Mouse (Mus musculus) intestine, postnatal 0 days (tissue): ENCODE data around the gene Erh. TPM values are rescaled to one million over a fixed set of nuclear protein-coding genes. Genes with fewer than 3 reads are reported as not detected.
A peak's percentile ranks its signal among the peaks of the same experiment; 100 is the strongest.

ENCODE experiments used
- ATAC-seq: fragments of 200-750 bp; cut with Nextera tagmentation; 2 replicates; pipeline ENCODE4 v1.8.0; 2017; ENCODE audit warnings: mild to moderate bottlenecking, moderate TSS enrichment, moderate library complexity
- H3K27ac ChIP-seq: fragments of 300-500 bp; sonication (generic); 2 replicates; pipeline ENCODE4 v1.5.1; 2014; ENCODE audit warnings: mild to moderate bottlenecking, low read depth, low read length, moderate library complexity
- H3K27me3 ChIP-seq: fragments of 300-500 bp; sonication (generic); replicated peaks from 2 replicates; pipeline ENCODE4 v1.6.1; 2014; ENCODE audit warnings: low read length, mixed read lengths; ENCODE audit not compliant: control insufficient read depth, insufficient read depth
- H3K36me3 ChIP-seq: fragments of 300-500 bp; sonication (generic); 2 replicates; pipeline ENCODE4 v1.6.1; 2014; ENCODE audit warnings: mild to moderate bottlenecking, moderate library complexity; ENCODE audit not compliant: control insufficient read depth, insufficient read depth
- H3K4me1 ChIP-seq: fragments of 300-500 bp; sonication (generic); replicated peaks from 2 replicates; pipeline ENCODE4 v1.6.1; 2014; ENCODE audit warnings: antibody characterized with exemption, low read length, mixed read lengths; ENCODE audit not compliant: control insufficient read depth, insufficient read depth
- H3K4me2 ChIP-seq: fragments of 300-500 bp; sonication (generic); replicated peaks from 2 replicates; pipeline ENCODE4 v1.6.1; 2014; ENCODE audit warnings: low read depth, mild to moderate bottlenecking, moderate library complexity
- H3K4me3 ChIP-seq: fragments of 300-500 bp; sonication (generic); 2 replicates; pipeline ENCODE4 v1.5.1; 2014; ENCODE audit warnings: low read depth, low read length
- H3K9ac ChIP-seq: fragments of 300-500 bp; sonication (generic); 2 replicates; pipeline ENCODE4 v1.6.1; 2014; ENCODE audit warnings: mild to moderate bottlenecking, low read depth, low read length
- H3K9me3 ChIP-seq: fragments of 300-500 bp; sonication (generic); 2 replicates; pipeline ENCODE4 v1.6.1; 2016; ENCODE audit warnings: mixed run types; ENCODE audit not compliant: control insufficient read depth
- CTCF ChIP-seq: sonication (generic); IDR thresholded peaks from 2 replicates; pipeline ENCODE4 v1.5.1; 2016; ENCODE audit warnings: low read depth, mild to moderate bottlenecking, control low read depth, antibody characterized with exemption, moderate library complexity
- WGBS: fragments of 180-500 bp; shearing (Covaris S2); extraction: QIAGEN DNeasy Blood & Tissue Kit; methylation state at CpG from one replicate; pipeline ENCODE4 v1.1.7; 2014; 5-methylcytosine and 5-hydroxymethylcytosine counted together
- polyA plus RNA-seq: library from polyadenylated mRNA; unstranded; fragments of >200 nt; fragmentation: Nextera tagmentation; extraction: Ambion mirVana; gene quantifications from 2 replicates; pipeline ENCODE4 v1.2.1, GENCODE M21; 2015

The Erh gene
- 112 and 113 TPM in 2 replicates for polyA plus RNA-seq

DNA sequence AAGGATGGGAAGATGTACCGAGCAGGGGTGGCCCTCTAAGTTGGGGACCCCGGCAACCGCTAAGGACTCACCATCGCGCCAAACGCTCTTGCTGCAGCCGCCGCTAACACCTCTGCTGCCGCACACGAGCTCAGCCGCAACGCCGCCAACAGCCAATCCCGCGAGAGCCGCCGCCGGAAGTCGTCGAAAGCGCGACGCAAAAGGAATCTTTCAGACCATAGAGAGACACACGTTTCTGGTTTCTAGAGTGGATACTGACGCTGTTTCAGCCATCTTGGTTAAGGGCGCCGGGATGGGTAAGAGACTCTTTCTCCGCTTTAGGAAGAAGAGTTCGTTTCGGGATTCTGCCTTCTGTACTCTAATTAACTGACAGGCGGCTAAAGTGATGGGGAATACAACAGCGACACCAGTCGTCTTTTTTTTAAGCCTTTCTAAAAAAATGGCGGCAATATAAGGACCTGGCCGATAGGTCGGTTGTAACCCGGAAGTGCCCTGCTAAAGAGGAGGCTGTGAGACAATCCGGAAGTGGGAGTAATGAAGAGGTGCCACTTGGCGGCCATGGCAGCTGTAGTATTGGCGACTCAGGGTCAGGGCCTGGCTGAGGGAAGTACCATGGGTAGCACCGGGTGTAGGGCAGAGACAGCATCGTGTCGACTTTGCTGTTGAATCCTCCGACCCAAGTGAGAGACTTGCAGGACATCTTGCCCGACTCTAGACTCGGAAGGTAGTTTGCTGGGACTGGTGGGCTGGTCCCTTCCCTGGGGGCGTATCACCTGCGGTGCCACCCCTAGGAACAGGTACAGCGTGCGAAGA is at the start of gene Erh, which contains the start of gene Slc39a9:
Erh (minus strand) TSS at position 649 of the 813 bp plus-strand sequence.
Slc39a9 (plus strand) TSS at position 191 of the 813 bp plus-strand sequence.
- Histone ChIP-seq H3K27ac (peak within 1 kb of the TSS; percentile 89), H3K9me3 (no peaks in the 10 kb centered on the region), H3K9ac (peak within 1 kb of the TSS; percentile 87), H3K4me1 (no peaks in the 10 kb centered on the region), H3K36me3 (peaks cover 24% of the 10 kb centered on the region), H3K4me3 (peak within 1 kb of the TSS; percentile 76), H3K4me2 (peak within 1 kb of the TSS; percentile 96), H3K27me3 (no peaks in the 10 kb centered on the region)
- peak; percentile 28; the same call in 1 of the 2 replicates for TF ChIP-seq CTCF
- under 1% methylated on average over 50 of the region's 50 CpGs for WGBS
- peak; percentile 93 for ATAC-seq

DNA sequence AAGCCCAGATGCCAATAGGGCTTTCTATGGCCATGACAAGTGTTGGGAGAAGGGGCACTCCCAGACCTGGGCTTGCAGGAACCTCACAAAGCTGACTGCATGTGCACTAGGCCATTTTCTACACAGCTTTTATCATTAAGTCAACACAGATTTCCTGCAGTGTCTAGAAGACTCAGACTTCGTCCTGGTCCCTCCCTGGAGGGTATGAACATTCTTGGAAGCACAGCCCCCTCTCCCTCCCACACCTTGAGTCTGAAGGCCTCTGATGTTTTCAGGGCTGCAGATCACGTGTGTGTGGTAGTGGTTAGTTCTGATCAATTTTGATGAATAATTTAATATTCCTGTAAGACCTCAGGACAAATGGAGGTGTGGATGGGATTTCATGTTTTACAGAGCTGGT is 49.6 kb upstream of the Erh start:
- H3K4me1 ChIP-seq: 0 out of 2 replicates have a peak, but pooled peaks cover 8% of the 10 kb centered on the region
- H3K27ac ChIP-seq: no peak overlapping the region
- TF ChIP-seq CTCF: no peak
- no peaks in the 10 kb centered on the region for H3K9me3 ChIP-seq
- 25% methylated on average over 2 of the region's 2 CpGs for WGBS
- no peak overlapping the region; the same call in 1 of the 2 replicates for H3K4me2 ChIP-seq
- H3K27me3 ChIP-seq: no peaks in the 10 kb centered on the region
- no peak overlapping the region for H3K4me3 ChIP-seq
- H3K36me3 ChIP-seq: no peaks in the 10 kb centered on the region
- peak; percentile 35; the same call in 1 of the 2 replicates for ATAC-seq
- no peak overlapping the region for H3K9ac ChIP-seq

DNA sequence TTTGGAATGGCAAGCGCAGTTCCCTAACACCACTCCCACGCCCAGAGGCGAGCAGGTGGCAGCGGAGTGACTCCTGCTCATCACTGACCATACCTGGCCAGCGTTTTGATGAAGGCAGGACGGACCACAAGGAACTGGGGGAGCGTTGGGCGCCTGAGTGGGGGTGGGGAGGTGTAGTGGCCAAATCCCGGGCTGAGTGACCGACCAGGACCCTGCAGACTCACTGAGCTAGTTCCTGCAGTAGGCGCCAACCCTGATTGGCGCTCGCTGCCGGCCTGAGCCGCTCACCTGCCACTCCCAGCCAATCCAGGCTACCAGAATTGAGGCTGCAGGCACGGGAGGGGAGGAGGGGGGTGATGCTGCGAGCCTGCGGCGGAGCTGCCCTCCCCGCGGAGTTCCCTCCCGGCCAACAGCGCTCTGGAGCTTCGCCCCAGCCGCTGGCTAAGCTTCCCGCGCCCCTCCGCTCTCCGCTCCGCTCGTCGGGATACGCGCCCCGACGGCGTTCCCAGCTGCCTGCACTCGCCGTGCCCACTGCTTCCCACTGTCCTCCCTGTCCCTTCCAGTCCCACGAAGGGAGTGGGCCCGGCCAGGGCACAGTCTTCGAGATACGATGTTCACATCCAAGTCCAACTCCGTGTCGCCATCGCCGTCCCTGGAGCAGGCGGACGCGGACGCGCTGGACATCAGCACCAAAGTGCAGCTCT is 48.3 kb upstream of the Erh start, which contains the start of gene Plekhd1:
Plekhd1 (plus strand) TSS at position 323 of the 704 bp plus-strand sequence.
- 1% methylated on average over 52 of the region's 52 CpGs for WGBS

DNA sequence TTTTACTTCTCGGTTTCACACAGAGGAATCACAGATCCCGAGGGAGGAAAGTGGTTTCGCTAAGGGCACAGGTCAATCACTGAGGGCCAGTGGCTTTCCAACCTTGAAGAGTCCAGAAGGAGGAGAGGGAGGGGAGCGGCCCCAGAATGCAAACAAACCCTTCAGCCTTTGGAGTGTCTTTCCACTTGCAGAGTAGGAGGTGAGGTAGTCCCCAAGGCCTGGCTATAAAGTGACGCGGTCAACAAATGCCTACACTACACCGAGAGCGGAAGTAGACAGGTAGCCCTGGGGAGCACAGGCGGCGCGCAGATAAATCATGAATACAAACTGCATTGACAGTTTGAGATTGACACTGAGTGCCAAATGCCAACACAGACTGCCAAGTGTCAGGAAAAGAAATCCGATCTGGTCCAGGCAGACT is 47.5 kb upstream of the Erh start:
- H3K4me3 ChIP-seq: peak overlapping the region; percentile 39
- no peaks in the 10 kb centered on the region for H3K27me3 ChIP-seq
- peak; percentile 73 for ATAC-seq
- no peak for TF ChIP-seq CTCF
- 11% methylated on average over 12 of the region's 12 CpGs for WGBS
- no peak overlapping the region; the same call in 1 of the 2 replicates for H3K9ac ChIP-seq
- no peak overlapping the region for H3K27ac ChIP-seq
- H3K4me1 ChIP-seq: 0 out of 2 replicates have a peak, but pooled peaks cover 15% of the 10 kb centered on the region
- H3K36me3 ChIP-seq: no peaks in the 10 kb centered on the region
- H3K4me2 ChIP-seq: peak overlapping the region; percentile 79
- H3K9me3 ChIP-seq: no peaks in the 10 kb centered on the region

More for the DNA sequence above, 48.3 kb upstream of the Erh start, which contains the start of gene Plekhd1:
- Histone ChIP-seq H3K27me3 (no peaks in the 10 kb centered on the region), H3K9me3 (no peaks in the 10 kb centered on the region), H3K27ac (no peak within 1 kb of the TSS), H3K4me2 (peak within 1 kb of the TSS; percentile 79), H3K4me1 (0 out of 2 replicates have a peak, but pooled peaks cover 14% of the 10 kb centered on the region), H3K36me3 (no peaks in the 10 kb centered on the region), H3K9ac (peak within 1 kb of the TSS; percentile 19; the same call in 1 of the 2 replicates), H3K4me3 (peak within 1 kb of the TSS; percentile 39)
- peak; percentile 78 for ATAC-seq
- TF ChIP-seq CTCF: no peak

DNA sequence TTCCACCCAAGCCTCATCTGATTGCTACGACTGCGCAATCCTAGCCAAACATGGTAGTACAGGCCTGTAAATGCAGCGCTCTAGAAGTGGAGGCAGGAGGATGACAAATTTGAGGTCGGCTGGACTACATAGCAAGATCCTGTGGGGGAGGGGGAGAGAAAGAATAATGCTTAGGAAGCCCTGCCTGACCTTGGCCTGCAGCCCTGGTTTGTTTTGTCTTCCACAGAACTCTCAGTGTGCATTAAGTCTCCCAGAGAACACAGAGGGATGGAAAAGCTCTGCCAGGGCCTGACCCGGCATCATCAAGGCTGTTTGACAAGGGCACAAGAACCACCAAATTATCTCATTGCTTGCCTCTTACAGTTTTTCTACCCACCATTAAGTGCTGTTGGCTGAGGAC is 45.6 kb upstream of the Erh start:
- Histone ChIP-seq H3K27me3 (no peaks in the 10 kb centered on the region), H3K4me3 (no peak overlapping the region), H3K4me2 (no peak overlapping the region), H3K9me3 (no peaks in the 10 kb centered on the region), H3K27ac (no peak overlapping the region), H3K4me1 (0 out of 2 replicates have a peak, but pooled peaks cover 15% of the 10 kb centered on the region), H3K9ac (no peak overlapping the region), H3K36me3 (no peaks in the 10 kb centered on the region)
- no peak for ATAC-seq
- TF ChIP-seq CTCF: no peak
- 59% methylated on average over 5 of the region's 5 CpGs for WGBS

DNA sequence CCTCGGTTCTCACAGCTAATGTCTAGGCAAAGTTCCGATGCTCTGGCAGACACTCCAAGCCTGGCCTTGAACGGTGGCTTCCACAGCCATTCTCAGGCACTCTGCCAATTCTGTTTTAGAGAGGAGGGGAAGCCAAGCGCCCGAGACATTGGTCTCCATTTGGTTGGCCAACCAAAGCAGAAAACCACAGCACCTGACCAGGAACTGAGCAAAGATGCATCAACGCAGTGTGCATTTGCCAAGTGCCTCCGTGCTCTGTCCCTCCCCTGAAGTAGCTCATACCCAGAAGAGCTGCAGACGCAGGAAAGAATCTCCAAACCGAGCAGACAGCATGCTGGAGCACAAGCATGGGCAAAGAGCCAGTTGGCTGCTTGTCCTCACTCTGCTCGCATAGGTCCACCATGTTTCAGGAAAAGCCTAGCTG is 43.7 kb upstream of the Erh start:
- Histone ChIP-seq H3K4me2 (0 out of 2 replicates have a peak overlapping the region, but pooled peaks have one; percentile 13), H3K27ac (no peak overlapping the region), H3K27me3 (no peaks in the 10 kb centered on the region), H3K4me1 (0 out of 2 replicates have a peak, but pooled peaks cover 7% of the 10 kb centered on the region), H3K9ac (no peak overlapping the region), H3K9me3 (no peaks in the 10 kb centered on the region), H3K36me3 (no peaks in the 10 kb centered on the region), H3K4me3 (no peak overlapping the region)
- no peak for ATAC-seq
- WGBS: 54% methylated on average over 10 of the region's 10 CpGs
- no peak for TF ChIP-seq CTCF
